Mouse (Mus musculus) kidney, adult 2 months (tissue): ENCODE data around the gene Tifa.

Source experiments
- CTCF ChIP-seq: fragments of 200-500 bp; conservative IDR thresholded peaks from 2 replicates; pipeline ENCODE4 v1.5.1; 2011; ENCODE audit warnings: low read depth, mild to moderate bottlenecking, control low read depth, low read length, moderate library complexity, mixed read lengths; ENCODE audit not compliant: insufficient read depth, insufficient read length
- POLR2A ChIP-seq: fragments of 200-500 bp; IDR thresholded peaks from one replicate; pipeline ENCODE4 v1.6.1; 2011; ENCODE audit warnings: low read depth, low read length, control low read depth

- TF ChIP-seq POLR2A (no peak), CTCF (no peak)
Observed at GRCm38 (mm10) chr3:127762403-127762802, 27.2 kb upstream of the Tifa start.
